Mouse (Mus musculus) neutrophil, adult 5-6 weeks (primary cell): Measurements from ENCODE around the gene Tprn. TPM values are rescaled to one million over a fixed set of nuclear protein-coding genes. Genes with fewer than 3 reads are reported as not detected.
"Not testable (repeated sequence)": the region's sequence is repeated elsewhere in the genome, so short reads cannot be mapped to it uniquely, and the experiment has no call there.

Source experiments
- ATAC-seq: fragments of 151-379, 151-347 bp; 2 replicates; pipeline ENCODE4 v1.8.0; 2017; ENCODE audit warnings: mild to moderate bottlenecking, moderate TSS enrichment; ENCODE audit not compliant: insufficient number of reproducible peaks, poor library complexity, low FRiP score, severe bottlenecking; ENCODE audit errors: extremely low read depth
- total RNA-seq: library from RNA; stranded (forward); fragments of 200-1000 nt; gene quantifications from 2 replicates; pipeline ENCODE4 v1.2.3, GENCODE M21; 2017

Tprn gene
- total RNA-seq, 1 experiment from 2014 or later: 6.9 TPM

DNA sequence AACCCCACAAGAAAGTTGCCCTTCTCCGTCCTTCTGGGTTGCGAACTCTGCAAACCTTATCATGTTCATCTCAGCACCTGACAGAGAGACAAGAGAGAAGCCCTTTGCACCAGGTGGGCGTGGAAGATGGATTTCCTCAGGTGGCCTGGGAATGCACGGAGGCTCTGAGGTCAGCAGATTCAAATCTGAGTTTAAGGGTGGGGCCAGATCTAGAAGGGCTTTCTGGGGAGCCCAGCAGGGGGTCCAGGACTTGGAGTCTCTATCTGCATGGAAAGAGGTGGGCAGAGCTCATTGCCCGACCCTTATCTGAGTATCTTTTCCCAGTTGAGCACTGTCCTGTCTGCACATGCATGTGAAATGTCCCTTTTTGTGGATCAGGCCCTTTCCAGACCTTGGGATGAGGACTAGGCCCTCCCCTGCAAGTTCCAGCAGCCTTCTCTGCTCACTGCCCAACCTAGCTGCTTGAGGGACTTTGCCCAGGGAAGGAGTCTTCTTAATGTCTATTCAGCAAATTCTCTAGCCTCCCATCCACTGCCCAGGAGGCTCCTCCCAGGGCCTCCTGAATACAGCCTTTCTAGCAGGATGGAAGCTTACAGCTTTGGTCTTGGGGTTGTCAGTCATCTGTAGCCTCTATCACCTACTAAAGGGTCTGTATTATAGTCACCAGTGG lies 27.7 kb upstream of the Tprn start:
- ATAC-seq: no peak

GRCm38 (mm10) chr2:25236614-25237013 lies 25.8 kb upstream of the Tprn start, which contains the start of gene Rnf224:
Rnf224 (minus strand) TSS chr2:25236787.
- no peak for ATAC-seq

- no peak for ATAC-seq
Measured at GRCm38 (mm10) chr2:25237522-25237921, 24.9 kb upstream of the Tprn start.

DNA sequence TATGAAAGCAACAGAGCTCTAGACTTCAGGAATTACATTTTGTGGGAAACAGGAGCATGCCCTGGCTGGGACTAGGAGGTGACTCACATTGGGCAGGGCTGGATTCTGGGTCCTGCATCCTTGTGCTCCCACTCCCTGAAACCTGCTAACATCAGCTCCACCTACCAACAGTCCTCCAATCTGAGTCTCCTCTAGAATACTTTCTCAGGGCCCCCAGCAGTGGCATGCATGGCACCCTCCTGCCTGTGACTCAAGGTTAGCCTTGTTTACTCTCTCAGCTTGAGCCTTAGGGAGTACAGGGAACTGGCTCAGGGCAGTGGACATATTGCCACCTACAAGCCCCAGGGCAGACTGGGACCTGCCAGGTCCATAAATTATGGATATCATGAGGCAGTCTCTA lies 24.3 kb upstream of the Tprn start:
- no peak for ATAC-seq

GRCm38 (mm10) chr2:25239766-25240165 lies 22.7 kb upstream of the Tprn start:
- ATAC-seq: no peak

DNA sequence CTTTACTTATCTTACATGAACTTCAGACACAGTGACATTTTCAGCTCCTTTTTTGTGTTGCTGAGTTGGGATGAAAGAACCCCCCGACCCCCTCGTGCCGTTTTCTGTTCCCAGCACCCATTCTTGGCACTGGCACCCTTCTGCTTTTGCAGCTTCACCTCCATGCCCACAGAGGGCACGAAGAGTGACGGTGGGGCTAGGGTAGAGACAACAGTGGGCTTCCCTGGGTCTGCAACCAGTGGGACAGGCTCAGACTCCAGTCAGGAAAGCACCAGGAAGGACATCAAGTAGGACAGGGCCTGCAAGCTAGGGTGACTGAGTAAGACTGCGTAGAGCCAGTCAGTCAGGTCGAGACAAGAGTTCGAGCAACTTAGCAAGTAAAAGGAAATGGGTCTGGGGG lies 22.1 kb upstream of the Tprn start:
- no peak for ATAC-seq

GRCm38 (mm10) chr2:25240723-25241437 lies 21.5 kb upstream of the Tprn start:
- ATAC-seq: 0 out of 2 replicates have a peak, but pooled peaks have one; percentile 15

DNA sequence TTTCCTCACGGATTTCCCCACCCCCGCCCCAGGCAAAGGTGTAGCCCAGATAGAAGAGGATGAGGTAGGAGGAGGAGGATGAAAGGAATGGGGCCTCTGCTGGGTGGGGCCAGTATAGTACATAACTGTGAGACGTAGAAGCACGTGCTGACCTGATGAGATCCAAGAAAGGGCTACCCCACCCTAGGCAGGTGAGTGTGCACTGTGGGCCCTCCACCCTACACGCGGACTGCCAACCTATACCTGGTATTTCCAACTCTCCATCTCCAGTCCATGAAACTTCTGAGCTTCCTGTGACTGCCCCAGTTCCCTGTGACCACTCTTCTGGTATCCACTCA lies 21.0 kb upstream of the Tprn start:
- no peak for ATAC-seq

- no peak for ATAC-seq
Measured at GRCm38 (mm10) chr2:25242101-25242506, 20.3 kb upstream of the Tprn start, which contains the start of the genes Rnf208 and Cysrt1. Rnf208 (plus strand) TSS chr2:25242255. Cysrt1 (minus strand) TSS chr2:25242452.

- no peak for ATAC-seq
Measured at GRCm38 (mm10) chr2:25243342-25243741, 19.1 kb upstream of the Tprn start.

DNA sequence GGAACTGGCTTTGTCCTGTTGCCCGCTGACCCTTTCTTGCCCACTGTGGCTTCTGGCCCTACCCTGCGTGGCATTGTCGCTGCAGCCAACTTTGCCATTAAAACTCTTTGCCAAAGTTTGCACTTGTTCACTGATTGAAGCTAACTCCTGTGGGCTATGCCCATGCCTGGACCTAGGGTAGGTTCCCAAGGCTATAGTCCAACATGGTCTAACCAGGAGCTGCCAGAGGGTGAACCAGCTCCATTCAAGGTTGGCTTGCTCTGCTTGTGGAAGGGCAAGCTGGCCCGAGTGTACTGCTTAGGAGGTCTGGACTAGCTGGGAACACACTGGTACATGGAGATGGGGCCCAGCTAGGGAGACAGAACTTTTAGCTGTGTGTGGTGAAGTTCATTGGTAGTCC lies 18.3 kb upstream of the Tprn start:
- ATAC-seq: no peak

GRCm38 (mm10) chr2:25246183-25247072 lies 16.0 kb upstream of the Tprn start, which contains the start of gene AL732309.1:
AL732309.1 (minus strand) TSS chr2:25246863.
- no peak for ATAC-seq

DNA sequence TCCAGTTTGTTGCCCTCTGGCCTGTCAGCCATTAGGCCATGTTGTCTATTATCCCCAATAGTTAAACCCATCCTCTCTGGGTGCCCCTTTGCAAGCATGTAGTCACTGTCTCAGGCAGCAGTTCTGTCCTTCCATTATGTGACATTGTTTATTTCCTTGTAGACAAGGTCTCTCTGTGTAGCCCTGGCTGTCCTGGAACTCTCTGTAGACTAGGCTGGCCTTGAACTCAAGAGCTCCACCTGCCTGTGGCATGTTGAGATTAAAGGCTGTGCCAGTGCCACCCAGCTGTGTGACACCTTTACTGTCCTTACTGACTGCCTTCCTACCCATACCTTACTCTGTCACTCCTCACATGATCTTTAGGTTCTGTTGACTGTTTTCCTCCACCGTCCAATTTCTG lies 10.1 kb upstream of the Tprn start:
- ATAC-seq: no peak

DNA sequence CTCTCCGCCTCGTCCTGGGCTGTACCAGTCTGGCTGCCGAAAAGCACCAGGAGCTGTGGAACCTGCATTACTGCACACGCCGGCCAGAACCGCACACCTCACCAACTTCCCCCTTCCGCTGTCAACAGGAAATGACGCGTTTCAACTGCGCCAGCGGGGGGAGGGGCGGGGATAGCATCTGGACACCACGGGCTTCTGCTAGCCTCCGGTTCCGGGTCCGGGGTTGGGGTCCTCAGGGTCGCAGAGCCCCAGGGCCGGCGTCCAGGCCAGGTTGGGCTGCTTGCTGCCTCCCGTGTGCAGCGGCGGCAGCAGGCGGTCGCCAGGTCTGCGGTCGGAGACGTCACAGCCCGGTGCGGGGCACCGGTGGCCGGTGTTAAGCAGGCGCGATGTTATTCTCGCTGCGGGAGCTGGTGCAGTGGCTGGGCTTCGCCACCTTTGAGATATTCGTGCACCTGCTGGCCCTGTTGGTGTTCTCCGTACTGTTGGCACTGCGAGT lies 7.1 kb upstream of the Tprn start, which contains the start of gene Tmem203:
Tmem203 (plus strand) TSS at position 156 of the 496 bp plus-strand sequence.
- peak; percentile 95 for ATAC-seq

GRCm38 (mm10) chr2:25256443-25257109 lies 5.8 kb upstream of the Tprn start:
- peak; percentile 49 for ATAC-seq

DNA sequence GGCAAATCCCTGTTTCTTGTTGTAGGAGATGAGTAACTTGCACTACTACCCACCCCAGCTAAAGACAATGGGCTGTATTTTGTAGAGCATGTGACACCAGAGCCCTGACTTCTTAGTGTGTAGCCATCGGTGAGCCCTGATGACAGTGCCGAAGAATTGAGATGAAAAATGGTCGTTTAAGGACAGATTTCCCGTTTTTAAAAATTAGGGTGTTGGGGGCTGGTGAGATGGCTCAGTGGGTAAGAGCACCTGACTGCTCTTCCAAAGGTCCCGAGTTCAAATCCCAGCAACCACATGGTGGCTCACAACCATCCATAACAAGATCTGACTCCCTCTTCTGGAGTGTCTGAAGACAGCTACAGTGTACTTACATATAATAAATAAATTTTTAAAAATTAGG lies 5.2 kb upstream of the Tprn start:
- ATAC-seq: not testable (repeated sequence)

DNA sequence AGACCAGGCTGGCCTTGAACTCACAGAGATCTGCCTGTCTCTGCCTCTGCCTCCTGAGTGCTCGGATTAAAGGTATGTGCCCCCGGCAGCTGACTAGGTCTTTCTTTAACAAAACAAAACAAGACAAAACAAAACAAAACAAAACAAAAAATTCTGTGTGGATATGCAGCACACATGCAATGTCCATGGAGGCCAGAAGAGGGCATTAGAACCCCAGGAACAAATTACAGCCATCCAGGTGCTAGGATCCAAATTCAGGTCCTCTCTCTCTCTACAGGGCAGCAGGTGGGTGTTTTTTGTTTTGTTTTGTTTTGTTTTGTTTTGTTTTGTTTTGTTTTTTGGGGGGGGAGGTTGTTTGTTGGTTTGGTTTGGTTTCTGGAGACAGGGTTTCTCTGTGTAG lies 3.5 kb upstream of the Tprn start:
- ATAC-seq: no peak

DNA sequence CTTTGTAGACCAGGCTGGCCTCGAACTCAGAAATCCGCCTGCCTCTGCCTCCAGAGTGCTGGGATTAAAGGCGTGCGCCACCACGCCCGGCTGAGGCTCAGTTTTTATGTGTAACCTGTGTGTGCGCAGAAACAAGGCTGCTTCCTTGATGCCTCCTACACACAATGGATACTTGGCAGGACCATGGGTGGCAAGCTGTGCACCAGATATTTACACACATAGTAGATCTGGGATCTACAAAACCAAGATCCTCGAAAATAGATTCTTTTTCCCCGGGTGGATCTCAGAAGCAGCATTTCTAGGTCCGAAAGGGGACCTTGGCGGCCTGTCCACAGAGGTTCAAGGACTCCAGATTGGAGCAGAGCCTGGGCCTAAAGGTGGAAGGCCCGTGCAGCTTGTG lies 548 bp upstream of the Tprn start:
- ATAC-seq: no peak; the same call in 1 of the 2 replicates
